Mouse (Mus musculus): ENCODE data around the gene Max.
A peak's percentile ranks its signal among the peaks of the same experiment; 100 is the strongest.

The Max gene

DNA sequence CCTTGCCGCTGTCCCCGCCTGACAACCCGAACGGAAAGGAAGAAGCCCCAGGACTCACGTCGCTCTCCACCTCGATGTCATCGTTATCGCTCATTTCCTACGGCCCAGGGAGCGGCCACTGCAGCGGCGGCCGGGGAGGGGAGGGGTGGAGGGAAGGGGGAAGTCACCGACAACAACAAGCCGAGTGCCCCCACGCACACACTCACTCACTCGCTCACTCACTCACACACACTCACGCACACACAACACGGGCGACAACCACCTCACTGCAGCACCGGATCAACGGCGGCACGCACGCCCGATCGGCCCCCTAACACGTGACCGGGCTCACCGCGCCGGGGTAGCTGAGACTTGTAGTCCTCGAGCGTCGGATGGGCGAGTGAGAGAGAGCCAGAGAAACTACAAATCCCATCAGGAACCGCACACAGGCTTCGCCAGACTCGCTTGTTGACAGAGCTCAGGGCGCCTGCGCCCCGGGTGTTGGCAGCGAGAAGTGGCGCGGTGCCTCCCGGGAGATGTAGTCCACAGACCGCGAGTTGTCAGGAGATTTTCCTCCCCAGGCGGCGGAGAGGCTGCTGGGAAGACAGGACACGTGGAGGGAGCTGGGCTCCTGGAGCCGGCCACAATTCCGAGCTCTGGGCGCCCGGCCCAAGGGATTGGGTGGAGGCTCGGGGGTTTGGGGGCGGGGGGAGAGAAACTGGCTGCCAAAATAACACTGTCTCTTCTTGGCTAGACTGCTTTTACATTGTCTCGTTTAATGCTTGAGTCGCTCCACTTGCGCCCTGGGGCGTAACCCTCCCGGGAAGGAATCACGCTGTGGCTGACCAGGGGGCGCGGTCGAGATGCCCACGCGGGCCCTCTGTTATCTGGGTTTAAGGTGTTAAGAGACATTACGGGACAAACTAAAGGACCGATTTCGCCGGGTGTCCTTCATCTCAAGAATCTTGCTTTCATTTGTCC, at the start of gene Max:
Gene Max (minus strand): TSS at position 270 of the 960 bp plus-strand sequence.
- DNase-seq (ENCODE audit: low read depth) = peak; percentile 99

DNA sequence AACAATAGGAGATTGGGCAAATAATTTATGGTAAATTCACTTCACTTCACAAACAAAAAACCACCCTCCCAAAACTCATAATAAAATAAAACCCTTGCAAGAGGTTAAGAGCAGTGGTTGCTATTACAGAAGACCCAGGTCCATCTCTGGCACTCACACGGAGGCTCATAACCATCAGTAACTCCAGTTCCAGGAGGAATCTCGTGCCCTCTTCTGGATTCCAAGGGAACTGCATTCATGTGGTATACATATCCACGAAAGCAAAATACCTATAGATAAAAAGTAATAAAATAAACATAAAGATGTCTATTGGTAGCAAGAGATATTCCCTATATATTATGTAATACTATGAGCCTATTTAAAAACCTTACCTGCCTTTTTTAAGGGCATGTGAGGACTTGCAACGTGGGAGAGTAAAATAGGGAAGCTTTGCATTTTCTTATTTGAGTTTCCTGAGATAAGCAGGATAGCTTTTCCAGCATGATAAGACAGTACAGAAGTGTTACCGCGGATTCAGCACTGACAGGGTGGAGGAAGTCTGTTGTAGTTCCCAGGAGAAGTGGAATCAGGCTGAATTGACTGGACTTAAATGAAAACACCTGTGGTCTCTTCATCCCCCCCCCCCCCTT, 49.2 kb upstream of the Max start:
- DNase-seq (ENCODE audit: low read depth) = peak; percentile 42

DNA sequence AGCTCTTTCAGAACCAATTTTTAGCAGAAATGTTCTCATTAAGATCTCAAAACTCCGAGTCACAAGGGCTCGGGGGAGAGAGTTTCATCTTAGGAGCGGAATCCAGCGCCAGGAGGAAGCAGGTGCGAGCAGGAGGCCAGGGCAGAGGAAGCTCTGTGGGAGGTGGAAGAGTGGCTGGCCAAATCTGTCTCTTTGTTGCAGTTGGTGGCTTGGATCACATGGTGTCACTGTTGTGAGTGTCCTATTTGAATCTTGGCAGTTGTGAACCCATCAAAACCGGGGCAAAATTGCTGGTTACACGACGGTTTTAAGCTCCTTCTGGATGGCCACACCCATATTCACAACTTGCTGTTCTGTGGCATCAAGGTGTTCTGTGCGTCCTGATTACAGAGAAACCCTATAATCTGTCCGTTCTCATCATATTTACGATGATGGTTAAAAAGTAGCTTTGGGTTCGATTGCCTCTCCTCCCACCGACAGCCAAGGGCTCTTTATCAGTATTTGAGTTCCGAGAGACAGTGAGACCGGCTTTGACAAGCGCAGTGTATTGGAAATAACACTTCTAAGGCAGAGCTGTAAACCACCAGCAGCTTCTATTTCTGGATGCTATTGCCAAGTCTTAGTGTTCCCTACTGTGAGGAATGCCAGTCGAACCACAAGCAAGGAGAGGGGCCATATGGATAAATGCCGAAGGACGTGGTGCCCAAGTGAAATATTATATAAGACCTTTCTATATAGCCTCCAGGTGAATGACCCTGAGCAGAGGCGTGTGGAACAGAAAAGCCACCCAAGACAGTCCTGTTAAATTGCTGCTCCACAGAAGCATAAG, 47.4 kb upstream of the Max start:
- DNase-seq (ENCODE audit: low read depth) = peak; percentile 87

- no peak for DNase-seq (ENCODE audit: low read depth)
Observed at GRCm38 (mm10) chr12:77004893-77005292, 42.9 kb upstream of the Max start.

DNA sequence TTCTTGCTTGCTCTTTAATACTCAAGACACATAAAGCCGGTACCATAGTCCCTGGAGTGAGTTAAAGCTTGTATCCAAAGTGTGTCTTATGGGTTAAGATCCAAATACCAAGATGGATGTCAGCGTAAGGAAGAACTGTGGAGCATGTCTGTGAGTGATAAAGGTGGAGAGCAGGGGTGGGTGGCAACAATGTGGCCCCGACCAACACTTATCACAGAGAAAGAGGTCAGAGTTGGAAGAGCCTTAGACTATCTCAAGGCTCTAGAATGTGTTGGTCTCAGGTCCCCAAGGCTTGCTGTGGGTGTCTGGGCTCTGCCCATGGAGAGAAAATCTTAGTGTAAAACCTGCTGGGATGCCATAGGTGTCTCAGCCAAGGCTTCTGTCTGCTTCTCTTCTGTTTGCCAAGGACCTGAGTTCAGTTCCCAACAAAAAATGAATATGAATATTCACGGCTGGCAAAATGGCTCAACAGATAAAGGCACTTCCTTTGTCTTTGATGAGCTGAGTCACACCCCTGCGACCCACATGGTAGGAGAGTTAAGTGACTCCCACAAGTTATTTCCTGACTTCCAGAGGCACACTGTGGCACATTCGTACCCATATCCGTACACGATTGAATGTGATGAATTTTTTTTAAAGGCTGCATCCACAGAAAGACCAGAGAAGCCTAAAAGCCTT, 40.7 kb upstream of the Max start:
- DNase-seq (ENCODE audit: low read depth) = peak; percentile 30

GRCm38 (mm10) chr12:77001312-77001711, 39.3 kb upstream of the Max start:
- no peak for DNase-seq (ENCODE audit: low read depth)

GRCm38 (mm10) chr12:77000705-77001284, 38.8 kb upstream of the Max start:
- peak; percentile 84 for DNase-seq (ENCODE audit: low read depth)

GRCm38 (mm10) chr12:77000096-77000704, 38.2 kb upstream of the Max start:
- DNase-seq (ENCODE audit: low read depth) = peak; percentile 83

DNA sequence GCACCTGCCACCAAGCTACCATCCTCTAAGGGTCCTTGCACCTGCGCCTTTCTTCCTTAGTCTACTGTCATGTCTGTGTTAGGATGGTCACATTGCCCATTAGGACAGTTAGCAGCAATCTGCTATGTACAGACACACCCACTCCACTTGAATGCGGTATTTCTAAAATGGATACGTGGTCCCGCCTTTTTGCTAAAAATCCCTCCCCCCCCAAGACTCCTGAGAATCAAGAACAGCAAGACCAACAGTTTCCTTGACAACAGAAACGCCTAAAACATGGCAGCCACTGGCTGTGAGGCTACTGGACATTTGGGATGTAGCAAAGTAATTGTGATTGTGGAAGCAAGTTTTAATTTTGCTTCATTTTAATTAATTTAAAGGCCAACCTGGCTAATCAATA, 32.8 kb upstream of the Max start:
- DNase-seq (ENCODE audit: low read depth) = no peak

DNA sequence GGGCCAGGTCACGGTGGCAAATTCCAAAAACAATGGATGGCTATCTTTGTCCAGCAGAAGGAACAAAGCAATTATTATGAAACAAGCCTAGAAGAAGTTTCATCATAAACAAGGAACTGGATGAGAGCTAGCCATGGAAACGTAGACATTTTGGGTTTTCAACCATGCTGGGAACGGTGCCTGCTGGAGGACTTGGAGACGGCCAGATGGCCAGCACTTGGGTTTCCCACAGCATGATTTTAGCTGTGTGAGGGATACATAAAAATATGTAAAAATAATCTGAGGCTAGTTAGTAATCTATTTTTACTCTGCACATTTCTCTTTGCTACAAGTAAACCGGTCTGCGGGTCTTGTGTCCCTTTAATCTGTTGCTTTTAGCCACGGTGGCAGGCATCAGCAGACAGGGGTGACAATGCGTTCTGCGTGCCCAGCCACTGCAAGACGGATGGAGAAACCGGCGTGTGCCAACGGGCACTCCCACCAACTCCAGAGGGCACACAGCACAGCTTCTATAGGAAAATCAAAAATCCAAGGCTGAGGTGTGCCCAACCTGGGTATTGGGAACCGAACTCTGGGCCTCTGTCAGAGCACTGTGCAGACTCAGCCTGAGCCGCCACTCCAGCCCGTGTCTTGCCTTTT, 31.0 kb upstream of the Max start:
- DNase-seq (ENCODE audit: low read depth) = no peak

DNA sequence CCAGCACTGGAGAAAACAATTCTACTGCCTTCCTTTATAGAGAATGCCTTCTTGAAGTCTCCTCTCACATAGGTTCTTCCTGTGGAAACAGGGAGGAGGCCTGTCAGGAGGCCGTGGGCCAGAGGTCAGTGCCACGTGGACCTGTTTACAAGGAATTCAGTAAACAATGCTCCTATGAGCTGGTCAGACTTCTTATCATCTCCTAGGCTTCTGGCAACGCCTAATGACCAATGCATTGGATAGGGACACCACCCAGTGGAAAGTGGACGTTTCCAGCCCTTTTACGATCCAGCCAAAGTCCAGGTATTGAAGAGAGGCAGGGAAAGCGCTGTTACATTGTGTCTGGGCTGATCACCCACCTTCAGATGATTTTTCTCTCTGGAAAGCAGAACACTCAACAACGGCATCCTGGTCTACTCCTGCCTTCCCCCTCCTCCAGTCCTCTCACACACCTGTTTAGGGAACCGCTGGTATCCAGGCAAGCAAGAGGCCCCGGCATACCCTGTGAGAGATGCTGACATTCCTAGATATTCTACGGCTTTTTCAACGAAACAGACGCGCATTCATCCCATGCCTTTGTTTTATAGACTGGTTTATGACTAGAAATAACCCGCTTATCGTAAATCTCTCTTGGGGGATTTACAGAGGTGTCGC, 20.9 kb upstream of the Max start:
- DNase-seq (ENCODE audit: low read depth) = no peak

- DNase-seq (ENCODE audit: low read depth) = no peak
Observed at GRCm38 (mm10) chr12:76979530-76979929, 17.5 kb upstream of the Max start.

DNA sequence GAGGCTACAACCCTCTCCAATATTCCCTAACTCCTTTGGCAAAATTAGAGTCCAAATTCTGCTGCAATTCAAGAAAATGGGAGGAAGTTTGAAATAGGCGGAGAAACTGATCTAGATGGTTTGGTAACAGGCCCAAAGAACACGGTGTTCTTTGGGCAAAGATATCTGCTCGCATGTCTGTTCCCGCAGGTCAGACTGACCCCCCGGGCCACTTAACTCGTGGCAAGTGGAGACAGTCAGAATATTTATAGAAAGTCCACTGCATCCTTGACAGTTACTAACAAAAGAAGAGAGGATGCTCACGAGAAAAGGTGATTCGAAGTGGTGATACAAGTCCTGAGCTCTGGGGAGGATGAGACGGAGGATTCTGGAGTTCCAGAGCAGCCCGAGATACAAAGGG, 10.7 kb upstream of the Max start:
- DNase-seq (ENCODE audit: low read depth) = no peak

- DNase-seq (ENCODE audit: low read depth) = no peak
Observed at GRCm38 (mm10) chr12:76972241-76972640, 10.2 kb upstream of the Max start.

- no peak for DNase-seq (ENCODE audit: low read depth)
Observed at GRCm38 (mm10) chr12:76971642-76972221, 9.7 kb upstream of the Max start.

- no peak for DNase-seq (ENCODE audit: low read depth)
Observed at GRCm38 (mm10) chr12:76965876-76966275, 3.9 kb upstream of the Max start.

DNA sequence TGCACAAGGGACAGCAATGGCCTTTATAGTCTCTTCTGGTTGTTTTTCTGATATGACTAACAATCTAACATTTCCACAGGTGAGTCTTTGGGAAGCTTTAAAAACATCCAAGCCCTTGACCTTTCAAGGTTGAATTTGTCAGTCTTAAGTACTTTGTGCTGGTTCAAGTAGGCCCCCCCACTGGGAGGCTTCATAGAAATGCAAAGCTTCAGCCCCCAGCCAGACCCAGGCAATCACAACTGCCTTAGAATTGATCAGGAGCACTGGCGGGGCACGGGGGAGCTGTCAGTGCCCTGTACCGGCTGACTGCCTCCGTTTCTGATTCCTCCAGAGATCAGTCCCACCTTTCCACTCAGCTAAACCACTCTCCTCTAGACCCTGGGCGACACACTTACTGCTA, 3.1 kb upstream of the Max start:
- DNase-seq (ENCODE audit: low read depth) = no peak

DNA sequence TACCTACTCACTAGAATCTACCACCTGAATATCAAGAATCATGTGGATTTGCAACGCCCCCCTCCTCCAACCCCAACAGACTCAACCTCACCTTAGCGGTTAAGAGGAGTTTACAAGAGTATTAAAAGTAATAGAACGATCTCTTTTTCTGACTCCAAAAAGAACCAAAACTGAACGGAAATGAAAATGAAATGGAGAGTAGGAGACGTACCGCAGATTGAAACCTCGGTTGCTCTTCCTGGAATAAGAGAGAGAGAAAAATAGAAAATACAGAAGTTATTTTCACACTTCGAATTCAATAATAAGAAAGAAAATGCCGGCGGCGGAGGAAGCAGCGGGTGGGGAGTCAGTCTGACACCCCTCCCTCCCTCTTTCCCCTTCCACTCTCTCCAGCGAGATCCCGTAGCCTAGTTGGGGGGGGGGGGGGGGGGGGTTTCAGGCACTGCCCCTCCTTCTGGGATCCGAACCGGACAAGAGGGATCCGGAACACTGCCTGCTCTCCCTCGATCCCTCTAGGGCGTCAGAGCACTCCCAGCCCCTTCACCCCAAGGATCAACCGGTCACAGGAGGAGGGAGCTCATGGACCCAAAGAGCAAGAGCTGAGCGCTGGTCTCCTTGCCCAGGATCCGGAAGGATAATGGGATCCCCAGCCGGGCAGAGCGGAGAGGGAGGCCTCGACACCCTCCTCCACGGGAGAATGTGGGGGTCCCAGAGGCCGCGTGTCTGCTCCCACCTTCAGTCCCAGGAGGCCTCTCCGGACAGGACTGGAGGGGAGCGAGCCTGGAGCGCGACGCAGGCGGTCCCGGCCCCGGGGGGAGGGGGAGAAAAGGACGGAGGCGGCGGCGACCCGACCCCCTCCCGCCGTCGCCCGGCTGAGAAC, 709 bp downstream of the Max start:
- DNase-seq (ENCODE audit: low read depth) = no peak

- peak; percentile 82 for DNase-seq (ENCODE audit: low read depth)
Observed at GRCm38 (mm10) chr12:76957688-76958087, 4.3 kb downstream of the Max start.

Data from 416B (cell line).